Mouse (Mus musculus): ENCODE results near the gene Svs5. TPM values are rescaled to one million over a fixed set of nuclear protein-coding genes. Genes with fewer than 3 reads are reported as not detected.

Svs5 gene
- polyA plus RNA-seq, 2 experiments, result not detected

- Histone ChIP-seq H3K27ac (replicated peaks; ENCODE audit: low read depth, low read length) (no peak overlapping the region), H3K27me3 (ENCODE audit: control insufficient read depth, insufficient read depth, low read length) (no peaks in the 10 kb centered on the region), H3K9me3 (ENCODE audit: control insufficient read depth, low read length) (no peaks in the 10 kb centered on the region), H3K9ac (ENCODE audit: low read depth, low read length, severe bottlenecking) (no peak overlapping the region), H3K4me3 (replicated peaks; ENCODE audit: low read length) (no peak overlapping the region), H3K36me3 (ENCODE audit: control insufficient read depth, insufficient read depth, low read length) (no peaks in the 10 kb centered on the region), H3K4me1 (ENCODE audit: control insufficient read depth, insufficient read depth, low read length) (peaks cover 12% of the 10 kb centered on the region), H3K4me2 (replicated peaks; ENCODE audit: low read depth, low read length, severe bottlenecking) (no peak overlapping the region)
- ATAC-seq (ENCODE audit: low FRiP score, low read depth), result no peak
- 70% methylated on average over 3 of the region's 3 CpGs for WGBS
- no peak for DNase-seq (ENCODE audit: low spot score)
- TF ChIP-seq POLR2A (IDR thresholded peaks at IDR 0.05; ENCODE audit: borderline replicate concordance, extremely low read depth, insufficient read depth, insufficient read length), result no peak
These were observed 50.4 kb downstream of the Svs5 start for GRCm38 (mm10) chr2:164382971-164383370.

Small RNA genes lying within 50 kb of the gene (microRNA-seq; reads per million reads assigned to microRNA genes)
- gene Mir7678, result not detected

Other genes with a start within 250 kb of the Svs5 start
- 6.8 and 11.2 TPM in 2 replicates for gene Kcns1, start 161.6 kb upstream of the Svs5 start, polyA plus RNA-seq (2012; rRNA removed)
- 2.7 and 3.2 TPM in 2 replicates for gene Kcns1, start 161.6 kb upstream of the Svs5 start, polyA plus RNA-seq (2014; fragmentation: Nextera tagmentation; extraction: Ambion mirVana)
- 0.08 TPM in 1 of 2 replicates, not detected in the other for gene Wfdc5, start 150.0 kb upstream of the Svs5 start, polyA plus RNA-seq (2012; rRNA removed)
- 0.33 and 0.77 TPM in 2 replicates for gene Wfdc5, start 150.0 kb upstream of the Svs5 start, polyA plus RNA-seq (2014; fragmentation: Nextera tagmentation; extraction: Ambion mirVana)
- 0.30 and 0.32 TPM in 2 replicates for gene Wfdc12, start 142.1 kb upstream of the Svs5 start, polyA plus RNA-seq (2012; rRNA removed)
- gene Wfdc12, start 142.1 kb upstream of the Svs5 start, polyA plus RNA-seq (2014; fragmentation: Nextera tagmentation; extraction: Ambion mirVana), result not detected in 2 replicates
- gene Wfdc15a, start 132.6 kb upstream of the Svs5 start, polyA plus RNA-seq (2012; rRNA removed), result not detected in 2 replicates
- not detected in 2 replicates for gene Wfdc15a, start 132.6 kb upstream of the Svs5 start, polyA plus RNA-seq (2014; fragmentation: Nextera tagmentation; extraction: Ambion mirVana)
- gene Wfdc15b, start 111.1 kb upstream of the Svs5 start, polyA plus RNA-seq (2012; rRNA removed), result not detected in 2 replicates
- not detected in 2 replicates for gene Wfdc15b, start 111.1 kb upstream of the Svs5 start, polyA plus RNA-seq (2014; fragmentation: Nextera tagmentation; extraction: Ambion mirVana)
- not detected in 2 replicates for gene Svs2, start 94.3 kb upstream of the Svs5 start, polyA plus RNA-seq (2012; rRNA removed)
- not detected in 2 replicates for gene Svs2, start 94.3 kb upstream of the Svs5 start, polyA plus RNA-seq (2014; fragmentation: Nextera tagmentation; extraction: Ambion mirVana)
- gene Svs3b, start 76.1 kb upstream of the Svs5 start, polyA plus RNA-seq (2012; rRNA removed), result not detected in 2 replicates
- not detected in 2 replicates for gene Svs3b, start 76.1 kb upstream of the Svs5 start, polyA plus RNA-seq (2014; fragmentation: Nextera tagmentation; extraction: Ambion mirVana)
- gene Svs4, start 54.3 kb upstream of the Svs5 start, polyA plus RNA-seq (2012; rRNA removed), result not detected in 2 replicates
- not detected in 2 replicates for gene Svs4, start 54.3 kb upstream of the Svs5 start, polyA plus RNA-seq (2014; fragmentation: Nextera tagmentation; extraction: Ambion mirVana)
- gene Svs3a, start 43.5 kb upstream of the Svs5 start, polyA plus RNA-seq (2012; rRNA removed), result not detected in 2 replicates
- not detected in 2 replicates for gene Svs3a, start 43.5 kb upstream of the Svs5 start, polyA plus RNA-seq (2014; fragmentation: Nextera tagmentation; extraction: Ambion mirVana)
- not detected in 2 replicates for gene Svs6, start 16.0 kb upstream of the Svs5 start, polyA plus RNA-seq (2012; rRNA removed)
- not detected in 2 replicates for gene Svs6, start 16.0 kb upstream of the Svs5 start, polyA plus RNA-seq (2014; fragmentation: Nextera tagmentation; extraction: Ambion mirVana)
- gene Slpi, start 56.4 kb downstream of the Svs5 start, polyA plus RNA-seq (2012; rRNA removed), result 3.9 and 5.1 TPM in 2 replicates
- gene Slpi, start 56.4 kb downstream of the Svs5 start, polyA plus RNA-seq (2014; fragmentation: Nextera tagmentation; extraction: Ambion mirVana), result 1.1 and 2.1 TPM in 2 replicates
- 2.7 and 3.9 TPM in 2 replicates for gene Rbpjl, start 70.4 kb downstream of the Svs5 start, polyA plus RNA-seq (2012; rRNA removed)
- gene Rbpjl, start 70.4 kb downstream of the Svs5 start, polyA plus RNA-seq (2014; fragmentation: Nextera tagmentation; extraction: Ambion mirVana), result 0.45 and 0.76 TPM in 2 replicates
- gene Matn4, start 72.4 kb downstream of the Svs5 start, polyA plus RNA-seq (2012; rRNA removed), result 362 and 495 TPM in 2 replicates
- gene Matn4, start 72.4 kb downstream of the Svs5 start, polyA plus RNA-seq (2014; fragmentation: Nextera tagmentation; extraction: Ambion mirVana), result 30.2 and 39.9 TPM in 2 replicates
- gene Sdc4, start 111.1 kb downstream of the Svs5 start, polyA plus RNA-seq (2012; rRNA removed), result 27.4 and 29.7 TPM in 2 replicates
- gene Sdc4, start 111.1 kb downstream of the Svs5 start, polyA plus RNA-seq (2014; fragmentation: Nextera tagmentation; extraction: Ambion mirVana), result 65.9 and 68.2 TPM in 2 replicates
- gene Sys1, start 124.2 kb downstream of the Svs5 start, polyA plus RNA-seq (2012; rRNA removed), result 48.4 and 68.8 TPM in 2 replicates
- gene Sys1, start 124.2 kb downstream of the Svs5 start, polyA plus RNA-seq (2014; fragmentation: Nextera tagmentation; extraction: Ambion mirVana), result 73.1 TPM in 2 replicates
- gene Gm20458, start 128.2 kb downstream of the Svs5 start, polyA plus RNA-seq (2012; rRNA removed), result 9.0 and 10.4 TPM in 2 replicates
- 12.2 and 14.3 TPM in 2 replicates for gene Gm20458, start 128.2 kb downstream of the Svs5 start, polyA plus RNA-seq (2014; fragmentation: Nextera tagmentation; extraction: Ambion mirVana)
- not detected in 2 replicates for gene Trp53tg5, start 141.0 kb downstream of the Svs5 start, polyA plus RNA-seq (2012; rRNA removed)
- 0.22 TPM in 1 of 2 replicates, not detected in the other for gene Trp53tg5, start 141.0 kb downstream of the Svs5 start, polyA plus RNA-seq (2014; fragmentation: Nextera tagmentation; extraction: Ambion mirVana)
- 7.7 and 8.3 TPM in 2 replicates for gene Dbndd2, start 153.4 kb downstream of the Svs5 start, polyA plus RNA-seq (2012; rRNA removed)
- gene Dbndd2, start 153.4 kb downstream of the Svs5 start, polyA plus RNA-seq (2014; fragmentation: Nextera tagmentation; extraction: Ambion mirVana), result 2.9 and 4.4 TPM in 2 replicates
- 99.5 and 142 TPM in 2 replicates for gene Pigt, start 164.8 kb downstream of the Svs5 start, polyA plus RNA-seq (2012; rRNA removed)
- 72.4 and 81.4 TPM in 2 replicates for gene Pigt, start 164.8 kb downstream of the Svs5 start, polyA plus RNA-seq (2014; fragmentation: Nextera tagmentation; extraction: Ambion mirVana)
- gene Wfdc2, start 229.7 kb downstream of the Svs5 start, polyA plus RNA-seq (2012; rRNA removed), result 30.4 and 31.0 TPM in 2 replicates
- 27.3 and 44.0 TPM in 2 replicates for gene Wfdc2, start 229.7 kb downstream of the Svs5 start, polyA plus RNA-seq (2014; fragmentation: Nextera tagmentation; extraction: Ambion mirVana)
- not detected in 2 replicates for gene Spint3, start 240.7 kb downstream of the Svs5 start, polyA plus RNA-seq (2012; rRNA removed)
- gene Spint3, start 240.7 kb downstream of the Svs5 start, polyA plus RNA-seq (2014; fragmentation: Nextera tagmentation; extraction: Ambion mirVana), result not detected in 2 replicates